Mouse (Mus musculus) lung, adult 2 months (tissue): ENCODE measurements at regions not wholly inside any gene's neighbourhood (a gene's known extent, or its start where the extent isn't known, plus 50 kb on each side); places are given as distances from the start of the nearest gene placed in this dataset.

Source experiments
- CTCF ChIP-seq: fragments of 200-500 bp; IDR thresholded peaks from 2 replicates; pipeline ENCODE4 v1.5.1; 2011; ENCODE audit warnings: mild to moderate bottlenecking, low read length, control low read depth; ENCODE audit not compliant: insufficient read depth
- POLR2A ChIP-seq: fragments of 200-500 bp; IDR thresholded peaks from 2 replicates; pipeline ENCODE4 v1.6.1; 2011; ENCODE audit warnings: low read depth, mild to moderate bottlenecking, control low read depth, low read length, borderline replicate concordance; ENCODE audit errors: extremely low read depth

DNA sequence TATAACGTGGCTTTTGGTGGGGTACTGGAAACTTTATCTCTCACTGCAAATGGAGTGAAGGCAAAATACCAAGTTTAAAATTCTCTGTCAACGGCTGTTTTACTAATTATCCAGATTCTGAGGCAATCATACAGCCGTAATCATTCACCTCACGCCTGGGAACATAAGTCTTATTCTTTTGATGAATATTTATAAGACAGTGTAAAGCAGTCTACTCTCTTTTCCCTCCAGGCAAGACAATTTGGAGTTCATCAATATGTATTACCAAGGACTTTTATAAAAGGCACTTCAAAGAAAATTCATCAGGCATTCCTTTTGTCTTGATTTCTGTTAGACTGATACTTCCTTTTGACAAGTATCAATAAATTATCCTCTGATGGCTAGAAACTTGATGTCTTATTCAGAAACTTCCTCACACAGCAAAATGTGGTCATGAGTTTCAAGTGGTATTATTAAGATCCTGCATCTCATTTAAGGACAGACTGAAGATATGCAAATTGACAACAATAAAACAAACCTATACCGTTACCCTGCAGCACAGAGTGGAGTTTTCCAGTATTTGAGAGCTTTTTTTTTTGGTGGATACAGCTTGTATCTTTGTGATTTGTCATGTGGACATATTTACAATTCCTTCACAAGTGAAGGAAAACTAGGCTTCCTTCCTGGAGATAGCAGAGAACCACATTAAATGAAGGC, 1108.4 kb upstream of the Map3k7 start:
- no peak for TF ChIP-seq CTCF
- no peak for TF ChIP-seq POLR2A
